Mouse (Mus musculus) gastrocnemius, adult 8-10 months (tissue): ENCODE data around the gene Gm20683. TPM values are rescaled to one million over a fixed set of nuclear protein-coding genes. Genes with fewer than 3 reads are reported as not detected.

Source experiments
- DNase-seq, 2 experiments: peaks; one replicate each; pipeline ENCODE4 v3.0.0; 2022; ENCODE audit warnings: low spot score in 2 of 2
- total RNA-seq, 4 experiments: library from RNA; stranded (reverse); gene quantifications; 2 replicates each; pipeline ENCODE4 v1.2.4; 2022

Gm20683 gene
- total RNA-seq: 10 to 100 TPM in 2 of 4 experiments, 1 to 10 TPM in 2; 9.1 to 15.3 (median 12.3) TPM

GRCm38 (mm10) chr17:25841117-25841880 lies at the start of gene Gm20683:
Gm20683 (minus strand) TSS chr17:25841763.
- DNase-seq: no peak

- DNase-seq: no peak
Measured at GRCm38 (mm10) chr17:25888837-25889236, 47.3 kb upstream of the Gm20683 start.

DNA sequence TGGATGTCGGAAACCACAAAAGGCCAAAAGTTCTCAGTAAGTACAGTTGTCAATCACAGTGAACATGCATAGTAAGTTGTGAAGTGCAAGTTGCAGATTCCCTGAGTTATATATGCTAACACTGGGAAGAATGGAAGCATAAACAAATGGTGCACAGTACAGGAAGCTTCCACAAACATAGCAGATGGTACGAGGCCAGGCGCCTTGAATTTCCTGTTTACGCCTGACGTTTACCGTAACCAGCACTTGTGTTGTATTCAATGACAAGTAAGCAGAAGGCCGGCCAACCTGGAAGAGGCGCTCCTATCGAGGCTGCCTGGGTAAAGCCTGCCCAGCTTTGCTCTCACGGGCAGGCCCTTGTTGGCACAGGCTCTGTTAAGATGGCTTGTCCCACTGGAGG lies 45.9 kb upstream of the Gm20683 start:
- DNase-seq: no peak

DNA sequence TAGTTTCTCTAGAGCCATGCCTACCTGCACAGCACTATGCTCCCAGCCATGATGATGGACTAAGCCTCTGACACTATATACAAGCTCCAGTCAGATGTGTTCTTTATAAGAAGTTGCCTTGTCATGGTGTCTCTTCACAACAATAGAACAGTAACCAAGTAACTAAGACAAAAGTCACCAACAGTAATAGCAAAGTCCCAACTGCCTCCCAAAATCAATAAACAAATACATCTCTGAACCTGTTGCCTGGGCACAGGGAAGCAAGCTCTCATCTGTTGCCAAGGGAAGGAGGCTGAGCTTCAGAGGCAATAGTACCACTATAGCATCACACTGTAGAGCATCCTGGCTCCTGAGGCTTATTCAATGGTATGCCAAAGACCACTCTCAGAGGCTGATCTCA lies 45.2 kb upstream of the Gm20683 start:
- no peak for DNase-seq

GRCm38 (mm10) chr17:25885636-25886035 lies 44.1 kb upstream of the Gm20683 start:
- DNase-seq: no peak

DNA sequence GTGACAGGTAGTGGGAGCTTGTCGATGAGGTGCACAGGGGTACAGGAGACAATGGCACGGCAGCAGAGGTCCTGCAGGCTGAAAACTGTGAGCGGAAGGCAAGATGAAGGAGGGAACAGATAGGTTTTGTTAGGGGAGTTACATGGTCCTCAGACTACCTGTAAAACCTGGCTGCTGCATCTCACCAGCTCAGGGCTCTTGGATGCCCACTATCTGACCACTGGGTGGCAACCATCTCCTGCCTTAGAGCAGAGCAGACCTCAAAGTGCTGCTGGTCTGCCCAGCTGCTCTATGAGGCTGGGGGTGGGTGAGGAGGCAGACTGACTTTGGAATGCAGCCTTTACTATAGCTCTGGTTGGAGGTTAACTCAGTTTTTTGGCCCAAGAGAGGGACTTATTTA lies 42.3 kb upstream of the Gm20683 start:
- DNase-seq: no peak

DNA sequence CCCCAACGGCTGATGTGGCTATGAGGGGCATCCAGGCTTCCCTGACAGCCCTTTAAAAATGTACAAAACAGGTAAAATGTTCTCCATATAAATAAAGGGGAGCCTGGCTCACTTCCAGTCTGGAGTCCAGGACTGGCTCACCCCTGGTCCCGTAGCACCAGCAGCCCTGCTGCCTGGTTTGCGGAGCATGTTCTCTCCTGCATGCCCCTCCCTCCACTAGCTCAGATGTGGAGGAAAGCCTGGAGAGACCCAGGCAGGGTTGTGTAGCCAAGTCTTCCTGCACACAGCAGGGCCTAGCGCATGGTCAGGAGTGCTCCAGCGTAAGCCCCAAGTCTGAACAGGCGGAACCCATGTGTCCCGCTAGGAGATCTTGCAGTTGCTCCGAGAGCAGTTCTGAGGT lies 41.7 kb upstream of the Gm20683 start:
- no peak for DNase-seq

DNA sequence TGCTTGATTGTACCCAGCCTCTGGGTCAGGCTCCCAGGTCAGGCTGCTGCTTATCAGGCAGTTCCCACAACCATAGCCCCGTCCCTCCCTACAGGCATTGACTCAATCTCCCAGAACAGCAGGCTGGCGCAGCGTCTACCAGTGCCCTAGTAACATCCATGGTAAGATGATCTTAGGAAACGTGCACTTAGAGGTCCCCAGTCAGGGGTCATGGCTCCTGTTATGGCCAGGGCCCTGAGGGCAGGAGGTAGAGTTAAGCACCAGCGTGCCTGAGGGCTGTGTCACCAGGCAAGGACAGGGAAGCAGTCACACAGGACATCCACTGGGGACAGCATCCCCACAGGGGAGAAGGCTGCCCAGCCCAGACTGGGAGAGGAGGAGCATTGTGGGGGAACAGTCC lies 40.7 kb upstream of the Gm20683 start:
- DNase-seq: no peak

DNA sequence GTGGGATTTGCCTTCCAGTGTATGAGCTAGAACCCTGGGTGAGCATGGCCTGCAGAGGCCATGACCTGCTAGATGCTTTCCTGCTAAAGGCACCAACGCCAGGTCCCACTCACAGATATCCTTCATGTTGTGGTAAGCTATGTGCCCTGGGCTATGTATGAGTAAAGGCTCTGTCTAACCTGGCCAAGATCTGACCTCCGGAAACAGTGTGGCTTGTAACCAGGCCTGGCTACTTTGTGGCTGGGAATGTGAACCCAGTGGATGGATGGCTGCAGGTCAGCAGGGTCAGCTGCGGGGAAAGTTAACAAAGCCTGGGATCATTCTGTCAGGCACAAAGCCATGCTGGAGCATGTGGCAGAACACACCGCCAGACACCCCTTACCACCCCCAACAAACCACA lies 40.1 kb upstream of the Gm20683 start:
- DNase-seq: no peak

- no peak for DNase-seq
Measured at GRCm38 (mm10) chr17:25880913-25881641, 39.5 kb upstream of the Gm20683 start.

DNA sequence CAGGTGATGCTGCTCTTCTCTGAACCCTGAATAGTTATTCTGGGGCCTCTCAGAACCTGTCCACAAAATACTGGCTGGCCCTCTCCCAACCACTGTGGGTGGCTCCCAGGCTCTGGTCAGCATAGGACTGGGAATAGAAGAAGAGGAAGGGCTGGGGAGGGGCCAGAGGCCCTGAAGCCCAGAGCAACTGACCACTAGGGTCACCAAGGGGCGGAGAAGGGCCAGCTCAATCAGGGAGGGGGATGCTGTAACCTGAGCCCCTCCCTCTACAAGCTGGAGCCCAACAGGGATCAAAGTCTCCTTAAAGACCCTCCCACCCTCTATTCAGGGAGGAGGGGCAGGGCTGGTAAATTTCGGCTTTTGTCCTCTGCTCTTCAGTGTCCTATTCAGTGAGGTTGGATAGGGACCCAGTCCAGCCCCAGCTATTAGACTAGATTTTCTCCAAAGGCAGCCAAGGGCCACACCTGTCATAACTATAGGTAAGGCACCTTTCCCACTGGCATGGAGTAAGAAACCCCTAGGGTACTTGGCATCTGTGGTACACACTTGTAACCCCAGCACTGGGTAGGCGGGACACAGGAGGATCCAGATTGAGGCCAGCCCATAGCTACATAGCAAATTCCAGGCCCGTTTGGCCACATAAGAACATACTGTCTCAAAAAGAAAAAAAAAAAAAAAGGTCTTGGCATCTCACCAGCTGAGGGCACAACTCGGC lies 38.8 kb upstream of the Gm20683 start, which contains the start of gene Wfikkn1:
Wfikkn1 (minus strand) TSS at position 663 of the 715 bp plus-strand sequence.
- no peak for DNase-seq

DNA sequence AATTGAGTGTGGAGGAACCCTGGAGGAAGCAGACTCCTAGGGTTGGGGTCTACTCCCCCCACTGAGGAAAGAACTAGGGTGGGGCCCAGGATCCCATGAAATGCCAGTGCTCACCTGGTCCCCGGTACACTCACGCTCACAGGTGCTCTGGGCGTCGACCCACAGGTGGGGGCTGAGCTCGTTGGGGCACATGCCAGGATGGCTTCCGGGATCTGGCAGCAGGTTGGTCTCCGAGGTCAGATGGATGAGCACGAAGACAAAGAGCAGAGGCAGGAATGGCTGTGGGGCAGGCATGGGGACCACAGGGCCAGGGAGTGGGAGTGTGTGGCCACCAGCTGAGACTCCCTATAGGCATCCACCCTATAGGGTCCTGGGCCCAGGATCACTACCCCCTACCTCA lies 38.2 kb upstream of the Gm20683 start:
- DNase-seq: no peak

DNA sequence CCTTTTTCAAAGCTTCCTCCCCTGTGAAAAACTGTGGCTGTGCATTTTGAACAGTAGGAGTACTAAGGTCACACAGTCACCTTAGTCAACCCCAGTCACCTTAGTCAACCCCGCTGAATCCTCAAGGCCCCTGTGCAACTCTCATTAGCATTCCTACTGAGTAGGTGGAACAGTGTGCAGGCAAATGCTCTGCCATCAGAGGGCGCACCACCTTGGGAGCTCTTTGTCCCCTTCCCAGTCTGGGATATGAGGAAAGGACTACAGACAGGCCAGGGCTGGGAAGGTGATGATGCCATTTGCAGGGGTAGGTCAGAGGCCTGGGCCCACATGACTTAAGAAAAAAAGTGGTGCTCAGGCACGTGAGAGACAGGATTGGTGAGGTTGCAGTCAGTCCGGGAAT lies 37.7 kb upstream of the Gm20683 start:
- DNase-seq: no peak

GRCm38 (mm10) chr17:25878611-25879180 lies 37.1 kb upstream of the Gm20683 start:
- DNase-seq: no peak

GRCm38 (mm10) chr17:25877741-25878610 lies 36.4 kb upstream of the Gm20683 start:
- no peak for DNase-seq

DNA sequence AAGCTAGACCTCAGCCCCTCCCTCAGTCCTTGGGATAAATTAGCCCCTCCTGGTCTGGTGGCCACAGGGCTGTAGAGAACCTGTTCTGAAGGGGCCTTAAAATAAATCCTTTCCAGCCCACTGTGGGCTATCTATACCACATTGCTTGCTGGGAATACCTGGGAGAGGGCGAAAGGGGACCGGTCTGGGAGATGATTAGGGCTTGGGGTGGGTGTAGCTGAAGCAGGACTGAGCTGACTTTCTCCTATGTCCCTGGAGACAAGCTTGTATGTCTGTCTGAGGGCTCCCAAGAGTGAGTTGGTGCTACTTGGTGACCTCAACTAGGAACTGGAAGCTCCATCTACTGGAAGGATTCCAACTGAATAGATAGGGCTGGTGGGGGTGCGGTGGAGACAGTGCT lies 35.5 kb upstream of the Gm20683 start:
- DNase-seq: no peak

GRCm38 (mm10) chr17:25876347-25876915 lies 34.9 kb upstream of the Gm20683 start:
- no peak for DNase-seq

GRCm38 (mm10) chr17:25875171-25876136 lies 33.9 kb upstream of the Gm20683 start:
- peak; percentile 76 to 83 for DNase-seq

DNA sequence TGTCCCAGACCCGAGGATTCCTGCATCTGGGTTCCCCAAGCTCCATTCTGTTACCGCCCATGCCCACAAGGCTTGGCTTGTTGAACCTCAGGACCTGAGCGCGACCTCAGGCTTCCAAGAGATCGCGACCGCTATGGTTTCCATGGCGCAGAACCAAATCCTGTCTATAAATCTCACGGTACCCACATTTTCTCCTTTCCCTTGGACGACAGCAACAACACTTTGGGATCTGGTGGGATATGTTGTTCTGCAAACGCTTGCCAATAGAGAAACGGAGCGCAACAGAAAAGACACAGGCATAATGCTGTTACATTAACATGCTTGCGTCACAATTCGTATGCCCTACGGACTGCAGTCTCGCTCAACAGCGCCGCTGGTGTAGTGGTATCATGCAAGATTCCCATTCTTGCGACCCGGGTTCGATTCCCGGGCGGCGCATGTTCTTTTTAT lies 33.2 kb upstream of the Gm20683 start, which contains the start of gene Mettl26:
Mettl26 (plus strand) TSS at position 354 of the 450 bp plus-strand sequence.
- peak; percentile 83 to 91 for DNase-seq
